Comparison of ENCODE assay signal across 7 mouse cellular contexts in genomic region chr7:46710390-46710844, GRCm38 (mm10). TPM values are rescaled to one million over a fixed set of nuclear protein-coding genes. Genes with fewer than 3 reads are reported as not detected.
DNase-seq lines count a peak whose midpoint lies in the region; ATAC-seq lines count a peak whose summit lies in the region.

Gene Saal1, minus strand, starts transcription at chr7:46710680.

- ATAC-seq in intestine, embryonic 14.5 days (replicated peaks; ENCODE audit: low FRiP score, low TSS enrichment, low read depth) = peak; percentile 94

- no peaks in the 10 kb centered on the region for H3K9me3 ChIP-seq in intestine, embryonic 14.5 days (ENCODE audit: control insufficient read depth, low read length)
- H3K9me3 ChIP-seq in midbrain, embryonic 10.5 days (replicated peaks) = no peaks in the 10 kb centered on the region

- H3K4me2 ChIP-seq in intestine, embryonic 14.5 days (ENCODE audit: low read length) = peak within 1 kb of the TSS; percentile 60

- peak; percentile 81 to 94 for DNase-seq in adrenal gland, adult (ENCODE audit: inconsistent age in 2 of 2, low spot score in 1 of 2)
- peak; percentile 95 for DNase-seq in embryo, embryonic 10.5 days (ENCODE audit: low spot score)
- DNase-seq in gastrocnemius, postnatal 25 days = peak; percentile 67
- DNase-seq in intestine, embryonic 14.5 days (ENCODE audit: low spot score) = peak; percentile 99
- peak; percentile 77 to 82 for DNase-seq in left cerebral cortex, postnatal 25 days (ENCODE audit: low spot score in 2 of 2)
- peak; percentile 94 for DNase-seq in midbrain, embryonic 10.5 days (ENCODE audit: low spot score)
- DNase-seq in right cerebral cortex, postnatal 4 days = peak; percentile 96

- peak within 1 kb of the TSS; percentile 89 for H3K9ac ChIP-seq in intestine, embryonic 14.5 days (ENCODE audit: low read length)

- 2% methylated on average over 38 of the region's 38 CpGs for WGBS in intestine, embryonic 14.5 days
- under 1% methylated on average over 38 of the region's 38 CpGs for WGBS in midbrain, embryonic 10.5 days

- H3K4me1 ChIP-seq in intestine, embryonic 14.5 days (replicated peaks; ENCODE audit: control insufficient read depth, insufficient read depth, low read length) = peaks cover 7% of the 10 kb centered on the region
- H3K4me1 ChIP-seq in midbrain, embryonic 10.5 days = peaks cover 9% of the 10 kb centered on the region

- H3K27me3 ChIP-seq in intestine, embryonic 14.5 days (replicated peaks; ENCODE audit: control insufficient read depth, insufficient read depth, low read length) = no peaks in the 10 kb centered on the region
- H3K27me3 ChIP-seq in midbrain, embryonic 10.5 days (ENCODE audit: low read depth, poor library complexity, severe bottlenecking) = no peaks in the 10 kb centered on the region

- H3K27ac ChIP-seq in intestine, embryonic 14.5 days (ENCODE audit: low read depth) = peak within 1 kb of the TSS; percentile 80
- peak within 1 kb of the TSS; percentile 97 for H3K27ac ChIP-seq in midbrain, embryonic 10.5 days (replicated peaks)

- H3K4me3 ChIP-seq in intestine, embryonic 14.5 days (ENCODE audit: low read depth, low read length) = peak within 1 kb of the TSS; percentile 66
- H3K4me3 ChIP-seq in midbrain, embryonic 10.5 days = peak within 1 kb of the TSS; percentile 94

- peaks cover 31% of the 10 kb centered on the region for H3K36me3 ChIP-seq in intestine, embryonic 14.5 days (ENCODE audit: control insufficient read depth, insufficient read depth, low read length)
- H3K36me3 ChIP-seq in midbrain, embryonic 10.5 days = peaks cover 35% of the 10 kb centered on the region

- intact Hi-C loops in left cerebral cortex, postnatal 25 days (cut with DNase I) = loop anchor here (2.0 to 10.0 kb wide), 2 partner anchors 72 to 316 kb away; partner anchors contain the start of genes Kcnc1 and Sergef

RNA-seq across cellular contexts. Expression of gene Saal1, which starts in this region (rescaled TPM):
- 1 to 10 TPM; 2.7 TPM for total RNA-seq in gastrocnemius, postnatal 25 days (2021)
- polyA plus RNA-seq in intestine, embryonic 14.5 days (2014; fragmentation: Nextera tagmentation; extraction: Ambion mirVana) = 35.2 and 39.8 TPM in 2 replicates
- total RNA-seq in left cerebral cortex, postnatal 25 days (2021) = 1 to 10 TPM; 8.0 TPM
- polyA plus RNA-seq in midbrain, embryonic 10.5 days (2016; fragmentation: Nextera tagmentation; extraction: Ambion mirVana) = 41.7 and 46.6 TPM in 2 replicates

Comparison
In these comparisons a context has a peak if more than half of its experiments do, and no peak if none do; other contexts are left out.
1. Peak in every context shown above with its lines: DNase-seq, ATAC-seq, H3K4me3 ChIP-seq and H3K27ac ChIP-seq.